In the genomic region with DNA sequence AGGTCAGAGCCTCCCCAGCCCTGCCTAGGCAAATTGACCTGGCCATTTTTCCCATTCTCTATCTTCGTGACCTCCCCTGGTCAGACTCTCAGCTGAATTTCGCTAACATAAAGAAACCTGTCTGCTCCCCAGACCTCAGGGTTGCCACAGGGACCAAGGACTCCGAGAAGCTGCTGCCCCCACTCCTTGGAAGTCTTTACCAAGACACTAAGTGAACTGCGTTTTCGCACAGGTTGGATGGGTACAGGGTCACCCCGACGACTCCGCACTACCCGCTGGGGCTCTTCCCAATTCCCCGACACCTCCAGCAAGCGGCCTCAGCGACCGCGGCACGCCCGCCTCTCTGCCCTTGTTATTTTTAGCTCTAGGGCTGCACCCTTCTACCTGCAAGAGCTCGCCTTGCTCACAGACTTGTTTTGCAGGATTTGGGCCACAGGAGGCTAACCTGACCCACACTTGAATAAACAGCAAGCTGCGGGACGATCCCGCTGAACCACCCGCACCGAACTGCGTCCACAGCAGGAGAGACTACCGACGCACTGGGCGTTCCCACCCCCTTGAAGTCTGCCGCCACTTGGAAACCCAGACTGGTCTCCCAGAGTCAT, we compare ENCODE assay signal across 9 mouse cellular contexts. TPM values are rescaled to one million over a fixed set of nuclear protein-coding genes. Genes with fewer than 3 reads are reported as not detected.
DNase-seq lines count a peak whose midpoint lies in the region; ATAC-seq and TF ChIP-seq lines count a peak whose summit lies in the region.
"Had no signal": no experiment of that assay in that cellular context is flagged by ENCODE, and none has a peak within 500 bp of the region (broad histone marks: within the 10 kb centered on the region; RNA-seq: fewer than 3 reads in every experiment).

No protein-coding gene starts in this region.

- H3K27me3 ChIP-seq in testis, adult 2 months (ENCODE audit: control insufficient read depth, insufficient read depth, low read length), result no peaks in the 10 kb centered on the region; the same call in 1 of the 2 replicates
- peaks cover 20% of the 10 kb centered on the region; the same call in 1 of the 2 replicates for H3K27me3 ChIP-seq in intestine, embryonic 16.5 days (replicated peaks; ENCODE audit: control insufficient read depth, insufficient read depth, low read length)
- H3K27me3 ChIP-seq in lung, embryonic 14.5 days (ENCODE audit: insufficient read depth, low read length), result peaks cover 23% of the 10 kb centered on the region
- H3K27me3 ChIP-seq in stomach, postnatal 0 days (ENCODE audit: control insufficient read depth, insufficient read depth, low read length), result 0 out of 2 replicates have a peak, but pooled peaks cover 4% of the 10 kb centered on the region

- no peak for TF ChIP-seq POLR2A in testis, adult 2 months (IDR thresholded peaks at IDR 0.05; ENCODE audit: control insufficient read depth, low read depth, low read length)

- ATAC-seq in intestine, embryonic 16.5 days, result peak; percentile 18
- ATAC-seq in lung, embryonic 14.5 days (ENCODE audit: insufficient read depth), result peak; percentile 69
- peak; percentile 54 for ATAC-seq in stomach, postnatal 0 days (ENCODE audit: low FRiP score, low TSS enrichment)
- no peak for ATAC-seq in granulocyte monocyte progenitor cell, adult 5-6 weeks (replicated peaks; ENCODE audit: poor library complexity, severe bottlenecking)

- H3K4me1 ChIP-seq in testis, adult 2 months (ENCODE audit: control insufficient read depth, insufficient read depth, low read length), result peaks cover 7% of the 10 kb centered on the region
- H3K4me1 ChIP-seq in intestine, embryonic 16.5 days (ENCODE audit: control insufficient read depth, insufficient read depth, low read length), result peaks cover 6% of the 10 kb centered on the region; the same call in 1 of the 2 replicates
- no peaks in the 10 kb centered on the region for H3K4me1 ChIP-seq in lung, embryonic 14.5 days (ENCODE audit: insufficient read depth)
- no peaks in the 10 kb centered on the region for H3K4me1 ChIP-seq in stomach, postnatal 0 days (replicated peaks; ENCODE audit: control insufficient read depth, insufficient read depth)

- no peak for TF ChIP-seq CTCF in testis, adult 2 months (IDR thresholded peaks at IDR 0.05; ENCODE audit: control insufficient read depth, insufficient read depth, insufficient replicate concordance, low read depth, low read length)
- no peak for TF ChIP-seq CTCF in lung, embryonic 14.5 days (IDR thresholded peaks at IDR 0.05; ENCODE audit: low read depth)
- no peak for TF ChIP-seq CTCF in stomach, postnatal 0 days (IDR thresholded peaks at IDR 0.05; ENCODE audit: low read depth)

- no peaks in the 10 kb centered on the region for H3K36me3 ChIP-seq in testis, adult 2 months (ENCODE audit: control insufficient read depth, insufficient read depth, low read length)
- no peaks in the 10 kb centered on the region for H3K36me3 ChIP-seq in intestine, embryonic 16.5 days (ENCODE audit: control insufficient read depth, insufficient read depth, low read length)
- no peaks in the 10 kb centered on the region for H3K36me3 ChIP-seq in lung, embryonic 14.5 days (ENCODE audit: insufficient read depth)
- H3K36me3 ChIP-seq in stomach, postnatal 0 days (ENCODE audit: control insufficient read depth, insufficient read depth, low read length), result no peaks in the 10 kb centered on the region

- no peak for TF ChIP-seq EP300 in stomach, postnatal 0 days (optimal IDR thresholded peaks at IDR 0.05)

- 11% methylated on average over 27 of the region's 27 CpGs for WGBS in intestine, embryonic 16.5 days
- 5% methylated on average over 27 of the region's 27 CpGs for WGBS in lung, embryonic 14.5 days
- 21% methylated on average over 27 of the region's 27 CpGs for WGBS in stomach, postnatal 0 days

- 0 out of 2 replicates have a peak overlapping the region, but pooled peaks have one; percentile 8 for H3K9ac ChIP-seq in intestine, embryonic 16.5 days (ENCODE audit: low read depth, low read length)
- 0 out of 2 replicates have a peak overlapping the region, but pooled peaks have one; percentile 13 for H3K9ac ChIP-seq in lung, embryonic 14.5 days
- peak overlapping the region; percentile 14; the same call in 1 of the 2 replicates for H3K9ac ChIP-seq in stomach, postnatal 0 days (ENCODE audit: low read length)

- H3K4me3 ChIP-seq in testis, adult 2 months (ENCODE audit: control insufficient read depth, low read depth, low read length), result peak overlapping the region; percentile 2
- H3K4me3 ChIP-seq in intestine, embryonic 16.5 days (ENCODE audit: low read length), result peak overlapping the region; percentile 35
- H3K4me3 ChIP-seq in lung, embryonic 14.5 days (ENCODE audit: low read depth, low read length), result peak overlapping the region; percentile 28
- H3K4me3 ChIP-seq in stomach, postnatal 0 days (ENCODE audit: low read depth, low read length), result peak overlapping the region; percentile 16; the same call in 1 of the 2 replicates

- H3K4me2 ChIP-seq in intestine, embryonic 16.5 days (ENCODE audit: low read depth, low read length), result peak overlapping the region; percentile 50
- peak overlapping the region; percentile 61 for H3K4me2 ChIP-seq in lung, embryonic 14.5 days
- H3K4me2 ChIP-seq in stomach, postnatal 0 days (replicated peaks; ENCODE audit: low read depth), result peak overlapping the region; percentile 44

- no peaks in the 10 kb centered on the region for H3K9me3 ChIP-seq in intestine, embryonic 16.5 days (ENCODE audit: control insufficient read depth, low read length)
- H3K9me3 ChIP-seq in lung, embryonic 14.5 days (ENCODE audit: low read depth, low read length), result no peaks in the 10 kb centered on the region
- H3K9me3 ChIP-seq in stomach, postnatal 0 days (ENCODE audit: control insufficient read depth, low read length), result no peaks in the 10 kb centered on the region

- DNase-seq in testis, postnatal 14 days (ENCODE audit: low spot score), result no peak
- peak; percentile 43 for DNase-seq in lung, embryonic 14.5 days
- peak; percentile 48 for DNase-seq in stomach, postnatal 0 days (ENCODE audit: low spot score)
- no peak for DNase-seq in frontal cortex, postnatal 36 days (ENCODE audit: low spot score in 2 of 2)
- DNase-seq in layer of hippocampus, postnatal 36 days, result no peak

- H3K27ac ChIP-seq in testis, adult 2 months (ENCODE audit: control insufficient read depth, insufficient read depth, low read depth, low read length), result no peak overlapping the region
- no peak overlapping the region for H3K27ac ChIP-seq in intestine, embryonic 16.5 days (ENCODE audit: low read length)
- no peak overlapping the region for H3K27ac ChIP-seq in lung, embryonic 14.5 days (ENCODE audit: low read depth)
- H3K27ac ChIP-seq in stomach, postnatal 0 days (replicated peaks), result no peak overlapping the region

RNA-seq across cellular contexts. Expression of gene Bmp4, which starts 7.7 kb away (rescaled TPM):
- 5.0 and 5.7 TPM in 2 replicates for polyA plus RNA-seq in testis, adult 2 months (2012; rRNA removed)
- polyA plus RNA-seq in intestine, embryonic 16.5 days (2015; fragmentation: Nextera tagmentation; extraction: Ambion mirVana), result 67.2 and 75.2 TPM in 2 replicates
- 57.3 and 62.0 TPM in 2 replicates for polyA plus RNA-seq in lung, embryonic 14.5 days (2014; fragmentation: Nextera tagmentation; extraction: Ambion mirVana)
- 20.3 and 23.3 TPM in 2 replicates for polyA plus RNA-seq in stomach, postnatal 0 days (2015; fragmentation: Nextera tagmentation; extraction: Ambion mirVana)
- total RNA-seq in granulocyte monocyte progenitor cell, adult 5-6 weeks (2014; fragmentation: Nextera tagmentation), result not detected in 2 replicates
- total RNA-seq in granulocyte monocyte progenitor cell, adult 5-6 weeks (2017), result not detected in 2 replicates
- total RNA-seq in layer of hippocampus, postnatal 36 days (2021), result 1 to 10 TPM; 3.8 to 5.2 TPM

RNA-seq across cellular contexts. Expression of gene Gm15217, which starts 19.0 kb away (rescaled TPM):
- polyA plus RNA-seq in testis, adult 2 months (2012; rRNA removed), result not detected in 2 replicates
- 0.21 TPM in 1 of 2 replicates, not detected in the other for polyA plus RNA-seq in intestine, embryonic 16.5 days (2015; fragmentation: Nextera tagmentation; extraction: Ambion mirVana)
- polyA plus RNA-seq in lung, embryonic 14.5 days (2014; fragmentation: Nextera tagmentation; extraction: Ambion mirVana), result 0.53 and 0.61 TPM in 2 replicates
- 0.18 and 0.30 TPM in 2 replicates for polyA plus RNA-seq in stomach, postnatal 0 days (2015; fragmentation: Nextera tagmentation; extraction: Ambion mirVana)
- total RNA-seq in granulocyte monocyte progenitor cell, adult 5-6 weeks (2014; fragmentation: Nextera tagmentation), result not detected in 2 replicates
- not detected in 2 replicates for total RNA-seq in granulocyte monocyte progenitor cell, adult 5-6 weeks (2017)
- total RNA-seq in layer of hippocampus, postnatal 36 days (2021), result not detected
- total RNA-seq: hematopoietic stem cell, adult 5-6 weeks had no signal

Comparison
In these comparisons a context has a peak if more than half of its experiments do, and no peak if none do; other contexts are left out.
1. DNase-seq: peak in lung, embryonic 14.5 days (single experiment) and stomach, postnatal 0 days (single experiment); none in testis, postnatal 14 days (single experiment), frontal cortex, postnatal 36 days (0 of 2) and layer of hippocampus, postnatal 36 days (0 of 2).
2. Peak in every context shown above with its lines, with median percentiles within 50 percentile points of each other: H3K4me3 ChIP-seq, H3K4me2 ChIP-seq and H3K9ac ChIP-seq.